Mouse (Mus musculus) naive thymus-derived CD4-positive, alpha-beta T cell, adult 2 months (primary cell): ENCODE measurements at regions not wholly inside any gene's neighbourhood (a gene's known extent, or its start where the extent isn't known, plus 50 kb on each side); places are given as distances from the start of the nearest gene placed in this dataset.

ENCODE experiments used
- DNase-seq: peaks from one replicate; pipeline ENCODE4 v3.0.0-alpha.2; 2011; ENCODE audit warnings: low read depth

GRCm38 (mm10) chr16:95929700-95930435 lies 60.9 kb downstream of the Psmg1 start:
- DNase-seq, result peak; percentile 47

- no peak for DNase-seq
Measured at GRCm38 (mm10) chr16:95928290-95929260, 62.2 kb downstream of the Psmg1 start.

- no peak for DNase-seq
Measured at GRCm38 (mm10) chr16:95926558-95926957, 64.2 kb downstream of the Psmg1 start.

GRCm38 (mm10) chr16:95924716-95925115 lies 66.0 kb downstream of the Psmg1 start:
- DNase-seq, result no peak

GRCm38 (mm10) chr16:95923991-95924390 lies 66.8 kb downstream of the Psmg1 start:
- DNase-seq, result no peak

GRCm38 (mm10) chr16:95922369-95922934 lies 68.3 kb downstream of the Psmg1 start:
- no peak for DNase-seq

GRCm38 (mm10) chr16:95921169-95921568 lies 69.6 kb downstream of the Psmg1 start:
- DNase-seq, result no peak

GRCm38 (mm10) chr16:95918651-95919425 lies 71.9 kb downstream of the Psmg1 start:
- no peak for DNase-seq

GRCm38 (mm10) chr16:95917635-95918407 lies 72.9 kb downstream of the Psmg1 start:
- DNase-seq, result no peak

- no peak for DNase-seq
Measured at GRCm38 (mm10) chr16:95913879-95914278, 76.9 kb downstream of the Psmg1 start.

GRCm38 (mm10) chr16:95904531-95905165 lies 86.1 kb downstream of the Psmg1 start:
- no peak for DNase-seq

GRCm38 (mm10) chr16:95903383-95903913 lies 87.3 kb downstream of the Psmg1 start:
- DNase-seq, result no peak

- DNase-seq, result no peak
Measured at GRCm38 (mm10) chr16:95902177-95902576, 88.6 kb downstream of the Psmg1 start.

GRCm38 (mm10) chr16:95901388-95901787 lies 89.4 kb downstream of the Psmg1 start:
- peak; percentile 69 for DNase-seq

GRCm38 (mm10) chr16:95900181-95900580 lies 90.6 kb downstream of the Psmg1 start:
- DNase-seq, result peak; percentile 86

GRCm38 (mm10) chr16:95899672-95900071 lies 91.1 kb downstream of the Psmg1 start:
- DNase-seq, result no peak

GRCm38 (mm10) chr16:95897843-95898242 lies 92.9 kb downstream of the Psmg1 start:
- no peak for DNase-seq

GRCm38 (mm10) chr16:95896126-95896525 lies 94.6 kb downstream of the Psmg1 start:
- DNase-seq, result peak; percentile 40

- DNase-seq, result peak; percentile 71
Measured at GRCm38 (mm10) chr16:95893534-95894290, 97.0 kb downstream of the Psmg1 start.
